In the genomic region with DNA sequence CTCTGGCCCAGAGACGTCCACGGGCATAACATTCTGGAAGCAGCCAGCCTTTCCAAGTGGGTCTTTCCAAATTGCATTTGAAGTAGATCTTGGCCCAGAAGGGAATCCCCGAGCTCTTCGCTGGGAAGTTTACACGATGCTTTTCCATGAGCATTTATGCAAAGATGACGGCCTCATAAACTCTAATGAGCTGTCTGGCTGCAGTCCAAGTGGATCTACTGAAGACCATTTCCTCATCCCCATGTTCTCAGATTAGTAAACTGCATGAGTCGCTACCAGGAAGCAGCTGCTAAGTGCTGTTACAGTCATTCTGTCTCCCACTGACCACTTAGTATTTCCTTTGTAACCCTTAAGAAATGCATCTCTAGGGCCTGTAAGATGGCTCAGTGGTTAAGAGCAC, we compare ENCODE assay signal across 8 mouse cellular contexts. TPM values are rescaled to one million over a fixed set of nuclear protein-coding genes. Genes with fewer than 3 reads are reported as not detected.
A peak's percentile ranks its signal among the peaks of the same experiment; 100 is the strongest.
DNase-seq lines count a peak whose midpoint lies in the region.

No protein-coding gene starts in this region.

- peak; percentile 93 for DNase-seq in heart, adult 11 months
- no peak for DNase-seq in heart, postnatal 25 days (ENCODE audit: low spot score)
- DNase-seq in retina, postnatal 1 day: peak; percentile 49
- no peak for DNase-seq in retina, embryonic 14.5 days (ENCODE audit: low spot score)
- peak; percentile 71 for DNase-seq in kidney, postnatal 14 days
- DNase-seq in urinary bladder, postnatal 4 days (ENCODE audit: low spot score in 2 of 2): peak; percentile 36 to 69
- no peak for DNase-seq in thymus, postnatal 25 days
- DNase-seq in right cerebral cortex, adult 2 months (ENCODE audit: low spot score in 2 of 2): no peak

- intact Hi-C loops in heart, postnatal 25 days (cut with DNase I): loop anchor here (5.0 kb wide), 1 partner anchor 61 kb away; no protein-coding TSS in a partner anchor

RNA-seq across cellular contexts. Expression of a gene that starts 42.4 kb away (rescaled TPM):
- 1 to 10 TPM; 8.2 to 8.7 TPM for total RNA-seq in heart, postnatal 25 days (2021)

Comparison
In these comparisons a context has a peak if more than half of its experiments do, and no peak if none do; other contexts are left out.
1. DNase-seq: peak in heart, adult 11 months (single experiment), retina, postnatal 1 day (single experiment), kidney, postnatal 14 days (single experiment) and urinary bladder, postnatal 4 days (2 of 2); none in heart, postnatal 25 days (single experiment), retina, embryonic 14.5 days (single experiment), thymus, postnatal 25 days (single experiment) and right cerebral cortex, adult 2 months (0 of 2).